Mouse (Mus musculus) embryonic fibroblast, embryonic 13.5 days (primary cell): Measurements from ENCODE around the gene Maml1.

Experiments used
- CTCF ChIP-seq: IDR thresholded peaks from 2 replicates; pipeline ENCODE4 v1.5.1; 2011; ENCODE audit warnings: mild to moderate bottlenecking, control low read depth, low read length, moderate library complexity, borderline replicate concordance; ENCODE audit not compliant: insufficient read depth
- POLR2A ChIP-seq: IDR thresholded peaks from 2 replicates; pipeline ENCODE4 v1.6.1; 2011; ENCODE audit warnings: low read depth, mild to moderate bottlenecking, control low read depth, low read length, moderate library complexity

- peak; percentile 55; the same call in 1 of the 2 replicates for TF ChIP-seq CTCF
- TF ChIP-seq POLR2A, result peak; percentile 35; the same call in 1 of the 2 replicates
Observed at GRCm38 (mm10) chr11:50236540-50236936, 55.6 kb downstream of the Maml1 start.
